Mouse (Mus musculus) heart, postnatal 0 days (tissue): ENCODE data around the gene Cubn.

Source experiments
- CTCF ChIP-seq: IDR thresholded peaks from 2 replicates; pipeline ENCODE4 v1.5.1; 2016; ENCODE audit warnings: antibody characterized with exemption, control low read depth, low read depth
- EP300 ChIP-seq: IDR thresholded peaks from 2 replicates; pipeline ENCODE4 v1.6.1; 2016; ENCODE audit warnings: antibody characterized with exemption, low read depth

DNA sequence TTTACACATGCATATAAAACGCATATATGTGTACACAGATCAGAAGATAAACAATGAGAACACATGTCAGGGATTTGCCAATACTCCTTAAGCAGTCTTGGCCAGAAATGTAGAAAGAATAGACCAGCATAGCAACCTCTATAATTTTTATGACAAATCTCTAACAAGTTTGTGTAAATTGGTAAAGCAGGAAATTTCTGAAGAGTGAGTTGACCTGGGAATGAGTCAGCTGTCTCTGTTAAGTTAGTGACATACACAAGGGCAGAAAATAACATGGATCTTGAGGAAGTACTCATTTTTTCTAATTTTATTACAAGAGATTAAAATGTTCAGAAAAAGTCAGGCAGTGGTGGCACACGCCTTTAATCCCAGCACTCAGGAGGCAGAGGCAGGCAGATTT lies 34.6 kb upstream of the Cubn start:
- TF ChIP-seq CTCF (no peak), EP300 (no peak)
